Mouse (Mus musculus): ENCODE results near the gene Gm17359.

Gene Gm17359

GRCm38 (mm10) chr3:79484286-79485063 lies 148.0 kb downstream of the Gm17359 start:
- no peak for DNase-seq

GRCm38 (mm10) chr3:79488025-79488424 lies 151.6 kb downstream of the Gm17359 start:
- no peak for DNase-seq

GRCm38 (mm10) chr3:79490102-79490501 lies 153.6 kb downstream of the Gm17359 start:
- no peak for DNase-seq

- DNase-seq: no peak
Observed at GRCm38 (mm10) chr3:79491614-79492013, 155.2 kb downstream of the Gm17359 start.

- no peak for DNase-seq
Observed at GRCm38 (mm10) chr3:79493064-79493463, 156.6 kb downstream of the Gm17359 start.

GRCm38 (mm10) chr3:79494028-79494427 lies 157.6 kb downstream of the Gm17359 start:
- no peak for DNase-seq

- no peak for DNase-seq
Observed at GRCm38 (mm10) chr3:79495151-79495550, 158.7 kb downstream of the Gm17359 start.

- no peak for DNase-seq
Observed at GRCm38 (mm10) chr3:79496668-79497067, 160.2 kb downstream of the Gm17359 start.

- no peak for DNase-seq
Observed at GRCm38 (mm10) chr3:79500279-79500678, 163.8 kb downstream of the Gm17359 start.

- DNase-seq: no peak
Observed at GRCm38 (mm10) chr3:79501166-79501728, 164.8 kb downstream of the Gm17359 start.
